Mouse (Mus musculus) frontal cortex, postnatal 14 days (tissue): ENCODE measurements around the gene Sema3e.

Experiments
- DNase-seq, 2 experiments: peaks; one replicate each; pipeline ENCODE4 v3.0.0; 2022; ENCODE audit warnings: low spot score in 2 of 2

The Sema3e gene

GRCm38 (mm10) chr5:14206794-14207193 is 181.7 kb downstream of the Sema3e start:
- DNase-seq = no peak

- DNase-seq = no peak
Observed at GRCm38 (mm10) chr5:14209962-14210361, 184.9 kb downstream of the Sema3e start.

GRCm38 (mm10) chr5:14216211-14216610 is 191.1 kb downstream of the Sema3e start:
- DNase-seq = no peak

- no peak for DNase-seq
Observed at GRCm38 (mm10) chr5:14218677-14219076, 193.6 kb downstream of the Sema3e start.

GRCm38 (mm10) chr5:14224509-14224908 is 199.4 kb downstream of the Sema3e start:
- no peak for DNase-seq

GRCm38 (mm10) chr5:14231027-14231426 is 206.0 kb downstream of the Sema3e start:
- no peak for DNase-seq

GRCm38 (mm10) chr5:14252583-14252982 is 227.5 kb downstream of the Sema3e start:
- DNase-seq = no peak

GRCm38 (mm10) chr5:14253328-14253727 is 228.3 kb downstream of the Sema3e start:
- DNase-seq = peak in 1 of 2 experiments; percentile 14

- no peak for DNase-seq
Observed at GRCm38 (mm10) chr5:14260156-14260555, 235.1 kb downstream of the Sema3e start.

- DNase-seq = no peak
Observed at GRCm38 (mm10) chr5:14267400-14267799, 242.3 kb downstream of the Sema3e start.
